Mouse (Mus musculus) colon, adult 2 months (tissue): ENCODE results near the gene Gm4027. TPM values are rescaled to one million over a fixed set of nuclear protein-coding genes. Genes with fewer than 3 reads are reported as not detected.

Source experiments
- polyA plus RNA-seq: library from polyadenylated mRNA; depleted of rRNA; stranded (reverse); fragments of >200 nt; gene quantifications from 2 replicates; pipeline ENCODE4 v1.2.3, GENCODE M21; 2012; rRNA removed

Gm4027 gene
- polyA plus RNA-seq, result not detected in 2 replicates

DNA sequence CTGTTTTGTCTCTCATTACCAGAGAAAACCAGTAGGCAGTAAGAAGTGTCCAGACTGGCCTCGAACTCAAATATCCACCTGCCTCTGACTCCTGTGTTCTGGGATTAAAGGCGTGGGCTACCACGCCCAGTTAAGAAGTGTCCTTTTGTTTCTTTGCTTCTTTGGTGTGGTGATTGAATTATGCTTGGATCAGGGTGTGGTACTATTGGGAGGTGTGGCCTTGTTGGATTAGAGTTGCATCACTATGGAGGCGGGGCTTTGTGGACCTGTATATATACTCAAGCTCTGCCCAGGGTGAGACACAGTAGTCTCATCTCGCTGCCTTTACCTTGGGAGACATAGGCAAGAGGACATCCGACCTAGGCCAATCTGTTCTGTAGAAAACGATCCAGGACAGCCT lies at the start of gene Gm4027:
Gene Gm4027, plus strand, starts transcription at position 301 of the 400 bp plus-strand sequence.

DNA sequence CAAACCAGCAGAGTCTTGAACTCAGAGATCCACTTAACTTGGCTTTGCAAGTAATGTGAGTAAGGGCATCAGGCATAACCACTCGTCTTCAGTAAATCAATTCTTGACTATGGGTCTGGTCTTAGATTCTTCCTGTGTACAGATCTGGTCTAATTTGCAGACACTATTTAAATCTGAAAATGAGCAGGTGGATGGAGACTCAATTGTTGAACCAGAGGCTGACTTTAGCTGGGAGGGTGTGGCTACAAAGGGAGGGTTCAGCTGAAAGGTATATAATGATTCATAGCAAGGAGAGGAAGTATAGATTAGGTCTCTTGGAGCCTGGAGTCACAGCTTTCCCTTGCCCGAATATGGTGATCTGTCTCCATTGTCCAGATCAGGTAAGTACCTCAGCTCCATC lies 16.3 kb upstream of the Gm4027 start, which contains the start of gene Oog1:
Gene Oog1, plus strand, starts transcription at position 301 of the 400 bp plus-strand sequence.

DNA sequence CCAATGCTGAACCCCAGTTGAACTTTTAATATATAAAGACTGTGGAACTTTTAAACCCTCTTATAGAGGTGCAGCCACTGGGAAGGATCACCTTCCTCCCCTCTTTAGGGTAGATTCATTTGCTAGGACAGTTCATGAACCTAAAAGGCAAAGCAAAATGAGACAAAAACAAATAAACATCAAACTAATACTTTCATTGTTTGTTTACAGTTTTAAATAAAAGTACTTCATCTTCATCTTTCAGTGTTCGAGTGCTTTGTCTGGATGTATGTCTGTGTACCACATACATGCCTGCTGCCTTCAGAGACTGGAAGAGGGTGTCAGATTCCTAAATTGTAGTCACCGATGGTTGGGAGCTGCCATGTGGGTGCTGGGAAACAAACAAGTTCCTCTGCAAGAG lies 25.9 kb downstream of the Gm4027 start, which contains the start of gene Gm16381:
Gene Gm16381, minus strand, starts transcription at position 101 of the 400 bp plus-strand sequence.

Other genes starting within 250 kb of the Gm4027 start
- gene Sptlc2, start 230.5 kb upstream of the Gm4027 start, polyA plus RNA-seq, result 25.4 and 26.5 TPM in 2 replicates
- 7.6 and 8.3 TPM in 2 replicates for gene Slirp, start 175.0 kb upstream of the Gm4027 start, polyA plus RNA-seq
- 13.7 and 14.7 TPM in 2 replicates for gene Alkbh1, start 174.9 kb upstream of the Gm4027 start, polyA plus RNA-seq
- 4.3 and 5.5 TPM in 2 replicates for gene Snw1, start 146.6 kb upstream of the Gm4027 start, polyA plus RNA-seq
- gene Gm5788, start 124.1 kb upstream of the Gm4027 start, polyA plus RNA-seq, result not detected in 2 replicates
- not detected in 2 replicates for gene Gm8300, start 104.6 kb upstream of the Gm4027 start, polyA plus RNA-seq
- gene Oog1, start 16.2 kb upstream of the Gm4027 start, polyA plus RNA-seq, result not detected in 2 replicates
- gene Gm16381, start 25.8 kb downstream of the Gm4027 start, polyA plus RNA-seq, result not detected in 2 replicates
- gene Gm21319, start 156.9 kb downstream of the Gm4027 start, polyA plus RNA-seq, result not detected in 2 replicates
- gene Gm21936, start 176.6 kb downstream of the Gm4027 start, polyA plus RNA-seq, result not detected in 2 replicates
- gene BB287469, start 197.7 kb downstream of the Gm4027 start, polyA plus RNA-seq, result not detected in 2 replicates
- gene Gm2001, start 223.5 kb downstream of the Gm4027 start, polyA plus RNA-seq, result not detected in 2 replicates